Mouse (Mus musculus) heart, embryonic 12.5 days (tissue): ENCODE results near the gene S1pr2. TPM values are rescaled to one million over a fixed set of nuclear protein-coding genes. Genes with fewer than 3 reads are reported as not detected.
"Not testable (repeated sequence)": the region's sequence is repeated elsewhere in the genome, so short reads cannot be mapped to it uniquely, and the experiment has no call there.

Experiments used
- ATAC-seq: fragments of 200-750 bp; cut with Nextera tagmentation; 2 replicates; pipeline ENCODE4 v1.8.0; 2017; ENCODE audit warnings: moderate TSS enrichment, moderate library complexity; ENCODE audit not compliant: insufficient number of reproducible peaks, low FRiP score
- H3K27ac ChIP-seq: fragments of 300-500 bp; sonication (generic); 2 replicates; pipeline ENCODE4 v1.5.1; 2016; ENCODE audit warnings: mild to moderate bottlenecking, moderate library complexity; ENCODE audit not compliant: poor library complexity, severe bottlenecking
- H3K27me3 ChIP-seq: fragments of 300-500 bp; sonication (generic); replicated peaks from 2 replicates; pipeline ENCODE4 v1.6.1; 2016; ENCODE audit warnings: mild to moderate bottlenecking, moderate library complexity
- H3K36me3 ChIP-seq: fragments of 300-500 bp; sonication (generic); 2 replicates; pipeline ENCODE4 v1.6.1; 2016; ENCODE audit warnings: mild to moderate bottlenecking, moderate library complexity
- H3K4me1 ChIP-seq: fragments of 300-500 bp; sonication (generic); replicated peaks from 2 replicates; pipeline ENCODE4 v1.6.1; 2016; ENCODE audit warnings: mild to moderate bottlenecking
- H3K4me2 ChIP-seq: fragments of 300-500 bp; sonication (generic); 2 replicates; pipeline ENCODE4 v1.6.1; 2016; ENCODE audit warnings: mild to moderate bottlenecking, moderate library complexity
- H3K4me3 ChIP-seq: fragments of 300-500 bp; sonication (generic); 2 replicates; pipeline ENCODE4 v1.5.1; 2016; ENCODE audit warnings: mild to moderate bottlenecking
- H3K9ac ChIP-seq: fragments of 300-500 bp; sonication (generic); 2 replicates; pipeline ENCODE4 v1.6.1; 2016; ENCODE audit warnings: mild to moderate bottlenecking, moderate library complexity
- H3K9me3 ChIP-seq: fragments of 300-500 bp; sonication (generic); replicated peaks from 2 replicates; pipeline ENCODE4 v1.6.1; 2016; ENCODE audit warnings: mild to moderate bottlenecking, moderate library complexity
- WGBS: fragments of 180-500 bp; shearing (Covaris S2); methylation state at CpG from one replicate; pipeline ENCODE4 v1.1.7; 2016; 5-methylcytosine and 5-hydroxymethylcytosine counted together
- polyA plus RNA-seq: library from polyadenylated mRNA; unstranded; fragments of >200 nt; fragmentation: Nextera tagmentation; extraction: Ambion mirVana; gene quantifications from 2 replicates; pipeline ENCODE4 v1.2.1, GENCODE M21; 2016

S1pr2 gene
- polyA plus RNA-seq, 1 experiment from 2014 or later = 25.9 TPM

GRCm38 (mm10) chr9:20998337-20998736, 21.8 kb upstream of the S1pr2 start:
- not testable (repeated sequence) for H3K36me3 ChIP-seq, H3K4me1 ChIP-seq, H3K27ac ChIP-seq, ATAC-seq, H3K4me2 ChIP-seq, H3K9me3 ChIP-seq, H3K4me3 ChIP-seq, H3K9ac ChIP-seq, H3K27me3 ChIP-seq
- 58% methylated on average over 1 of the region's 1 CpGs for WGBS

- Histone ChIP-seq H3K4me2 (no peak overlapping the region), H3K9me3 (no peaks in the 10 kb centered on the region), H3K36me3 (no peaks in the 10 kb centered on the region), H3K4me1 (no peaks in the 10 kb centered on the region), H3K27ac (no peak overlapping the region), H3K9ac (no peak overlapping the region), H3K4me3 (no peak overlapping the region), H3K27me3 (no peaks in the 10 kb centered on the region)
- WGBS = 86% methylated on average over 8 of the region's 8 CpGs
- no peak for ATAC-seq
Measured at GRCm38 (mm10) chr9:20997065-20997464, 20.5 kb upstream of the S1pr2 start.

- no peak overlapping the region for H3K4me2 ChIP-seq
- H3K9me3 ChIP-seq = no peaks in the 10 kb centered on the region
- WGBS = 67% methylated on average over 3 of the region's 3 CpGs
- H3K36me3 ChIP-seq = no peaks in the 10 kb centered on the region
- H3K27me3 ChIP-seq = no peaks in the 10 kb centered on the region
- no peak for ATAC-seq
- no peak overlapping the region for H3K9ac ChIP-seq
- no peak overlapping the region for H3K4me3 ChIP-seq
- peaks cover 5% of the 10 kb centered on the region for H3K4me1 ChIP-seq
- no peak overlapping the region for H3K27ac ChIP-seq
Measured at GRCm38 (mm10) chr9:20995069-20995468, 18.5 kb upstream of the S1pr2 start.

GRCm38 (mm10) chr9:20993165-20993898, 16.8 kb upstream of the S1pr2 start:
- Histone ChIP-seq H3K4me3 (no peak overlapping the region), H3K9ac (no peak overlapping the region), H3K4me2 (no peak overlapping the region), H3K27ac (no peak overlapping the region), H3K9me3 (no peaks in the 10 kb centered on the region), H3K27me3 (peaks cover 12% of the 10 kb centered on the region; the same call in 1 of the 2 replicates), H3K36me3 (no peaks in the 10 kb centered on the region), H3K4me1 (peaks cover 5% of the 10 kb centered on the region)
- ATAC-seq = no peak
- WGBS = 43% methylated on average over 5 of the region's 5 CpGs

GRCm38 (mm10) chr9:20991587-20991986, 15.0 kb upstream of the S1pr2 start:
- 89% methylated on average over 4 of the region's 4 CpGs for WGBS

DNA sequence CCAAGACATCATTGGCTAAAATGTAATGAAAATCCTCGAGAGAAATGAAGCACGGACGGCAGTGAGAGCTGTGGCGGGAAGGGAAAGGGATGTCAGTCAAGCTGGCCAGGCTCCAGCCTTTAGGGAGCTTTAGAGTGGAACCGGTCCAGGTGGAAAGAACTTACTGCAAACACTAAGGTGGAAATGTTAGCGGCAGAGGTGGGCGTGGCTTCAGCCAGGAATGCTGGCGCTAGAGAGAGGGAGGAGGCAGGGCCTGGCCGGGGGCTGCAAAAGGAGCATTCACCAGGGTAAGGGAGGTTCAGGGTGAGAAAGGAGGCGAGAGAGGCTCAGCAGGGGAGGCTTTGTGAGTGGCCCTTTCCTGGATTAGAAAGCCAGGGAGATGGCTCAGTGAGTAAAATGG, 14.3 kb upstream of the S1pr2 start:
- ATAC-seq = no peak
- Histone ChIP-seq H3K9me3 (no peaks in the 10 kb centered on the region), H3K4me1 (peaks cover 5% of the 10 kb centered on the region), H3K36me3 (no peaks in the 10 kb centered on the region), H3K9ac (peak overlapping the region; percentile 49; the same call in 1 of the 2 replicates), H3K27ac (no peak overlapping the region), H3K4me3 (peak overlapping the region; percentile 6; the same call in 1 of the 2 replicates), H3K27me3 (peaks cover 18% of the 10 kb centered on the region; the same call in 1 of the 2 replicates), H3K4me2 (peak overlapping the region; percentile 52)
- 7% methylated on average over 10 of the region's 10 CpGs for WGBS

More at GRCm38 (mm10) chr9:20991587-20991986, 15.0 kb upstream of the S1pr2 start:
- peaks cover 5% of the 10 kb centered on the region for H3K4me1 ChIP-seq
- no peak overlapping the region for H3K27ac ChIP-seq
- no peaks in the 10 kb centered on the region for H3K36me3 ChIP-seq
- H3K27me3 ChIP-seq = peaks cover 18% of the 10 kb centered on the region; the same call in 1 of the 2 replicates
- no peak overlapping the region for H3K9ac ChIP-seq
- no peak overlapping the region for H3K4me2 ChIP-seq
- no peak for ATAC-seq
- no peak overlapping the region for H3K4me3 ChIP-seq
- no peaks in the 10 kb centered on the region for H3K9me3 ChIP-seq

- no peak overlapping the region for H3K9ac ChIP-seq
- peaks cover 12% of the 10 kb centered on the region for H3K4me1 ChIP-seq
- WGBS = 12% methylated on average over 7 of the region's 7 CpGs
- no peak for ATAC-seq
- peaks cover 18% of the 10 kb centered on the region; the same call in 1 of the 2 replicates for H3K27me3 ChIP-seq
- H3K4me3 ChIP-seq = no peak overlapping the region
- H3K4me2 ChIP-seq = no peak overlapping the region
- H3K27ac ChIP-seq = no peak overlapping the region
- H3K9me3 ChIP-seq = no peaks in the 10 kb centered on the region
- no peaks in the 10 kb centered on the region for H3K36me3 ChIP-seq
Measured at GRCm38 (mm10) chr9:20987953-20988352, 11.4 kb upstream of the S1pr2 start.

GRCm38 (mm10) chr9:20986952-20987686, 10.5 kb upstream of the S1pr2 start:
- Histone ChIP-seq H3K27ac (no peak overlapping the region), H3K4me1 (peaks cover 14% of the 10 kb centered on the region), H3K9me3 (no peaks in the 10 kb centered on the region), H3K4me2 (no peak overlapping the region), H3K27me3 (peaks cover 18% of the 10 kb centered on the region; the same call in 1 of the 2 replicates), H3K4me3 (no peak overlapping the region), H3K9ac (no peak overlapping the region), H3K36me3 (no peaks in the 10 kb centered on the region)
- no peak for ATAC-seq
- 59% methylated on average over 15 of the region's 15 CpGs for WGBS

DNA sequence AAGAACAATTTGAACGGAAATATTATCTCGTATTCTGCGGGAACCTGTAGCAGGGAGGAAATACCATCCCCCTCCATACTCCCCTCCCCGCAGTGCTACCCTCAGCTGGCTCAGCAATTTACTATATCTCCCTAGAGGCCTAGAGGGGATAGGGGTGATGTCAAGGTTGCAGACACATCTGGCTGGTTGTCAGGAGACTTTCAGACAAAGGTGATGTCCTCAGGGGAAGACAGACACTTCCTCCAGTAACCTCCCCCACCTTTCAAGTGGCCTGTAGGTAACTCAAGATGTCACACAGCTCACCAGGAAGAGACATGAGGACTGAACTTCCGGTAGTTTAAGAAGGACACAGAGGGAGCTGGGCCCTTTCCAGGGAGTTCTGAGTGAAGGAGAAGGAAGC, 6.6 kb upstream of the S1pr2 start:
- Histone ChIP-seq H3K4me3 (no peak overlapping the region), H3K27ac (no peak overlapping the region), H3K4me2 (no peak overlapping the region), H3K36me3 (no peaks in the 10 kb centered on the region), H3K4me1 (peaks cover 17% of the 10 kb centered on the region), H3K9ac (no peak overlapping the region), H3K27me3 (peaks cover 4% of the 10 kb centered on the region; the same call in 1 of the 2 replicates), H3K9me3 (no peaks in the 10 kb centered on the region)
- no peak for ATAC-seq
- 39% methylated on average over 5 of the region's 5 CpGs for WGBS

DNA sequence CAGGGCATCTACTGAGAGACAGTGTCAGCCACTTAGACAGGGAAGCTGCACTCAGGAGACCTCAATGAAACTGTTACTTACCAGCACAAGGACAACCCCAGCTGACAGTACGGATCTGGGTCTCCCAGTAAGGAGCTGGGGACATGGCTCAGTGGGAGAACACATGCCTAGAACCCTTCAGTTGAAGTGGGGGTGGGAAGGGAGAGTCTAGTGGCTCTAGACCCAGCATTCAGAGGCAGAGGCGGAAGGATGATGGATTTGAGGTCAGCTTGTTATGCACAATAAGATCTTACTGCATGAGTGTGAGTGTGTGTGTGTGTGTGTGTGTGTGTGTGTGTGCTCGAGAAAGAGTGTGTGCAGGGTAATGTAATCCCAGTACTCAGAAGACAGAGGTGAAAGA, 5.6 kb upstream of the S1pr2 start:
- no peak for ATAC-seq
- no peak overlapping the region for H3K4me2 ChIP-seq
- H3K36me3 ChIP-seq = no peaks in the 10 kb centered on the region
- no peak overlapping the region for H3K4me3 ChIP-seq
- no peaks in the 10 kb centered on the region for H3K9me3 ChIP-seq
- peaks cover 20% of the 10 kb centered on the region for H3K4me1 ChIP-seq
- no peak overlapping the region for H3K27ac ChIP-seq
- no peaks in the 10 kb centered on the region for H3K27me3 ChIP-seq
- 72% methylated on average over 3 of the region's 3 CpGs for WGBS
- no peak overlapping the region for H3K9ac ChIP-seq

GRCm38 (mm10) chr9:20979769-20980168, 3.2 kb upstream of the S1pr2 start:
- H3K9me3 ChIP-seq = no peaks in the 10 kb centered on the region
- ATAC-seq = no peak

More at GRCm38 (mm10) chr9:20979769-20980168, 3.2 kb upstream of the S1pr2 start:
- WGBS = 79% methylated on average over 7 of the region's 7 CpGs
- Histone ChIP-seq H3K27me3 (no peaks in the 10 kb centered on the region), H3K36me3 (no peaks in the 10 kb centered on the region), H3K4me3 (no peak overlapping the region), H3K27ac (no peak overlapping the region), H3K4me1 (peaks cover 28% of the 10 kb centered on the region), H3K9ac (no peak overlapping the region), H3K4me2 (no peak overlapping the region)
